Mouse (Mus musculus) hindbrain, embryonic 13.5 days (tissue): Measurements from ENCODE around the gene Arhgap35. TPM values are rescaled to one million over a fixed set of nuclear protein-coding genes. Genes with fewer than 3 reads are reported as not detected.
A peak's percentile ranks its signal among the peaks of the same experiment; 100 is the strongest.

Experiments
- ATAC-seq: fragments of 200-750 bp; cut with Nextera tagmentation; 2 replicates; pipeline ENCODE4 v1.8.0; 2017; ENCODE audit warnings: moderate TSS enrichment; ENCODE audit not compliant: low FRiP score
- H3K27ac ChIP-seq: fragments of 300-500 bp; sonication (generic); 2 replicates; pipeline ENCODE4 v1.5.1; 2015; ENCODE audit warnings: inconsistent platforms, mild to moderate bottlenecking, moderate library complexity
- H3K27me3 ChIP-seq: fragments of 300-500 bp; sonication (generic); 2 replicates; pipeline ENCODE4 v1.6.1; 2015; ENCODE audit warnings: mild to moderate bottlenecking, inconsistent platforms
- H3K36me3 ChIP-seq: fragments of 300-500 bp; sonication (generic); 2 replicates; pipeline ENCODE4 v1.6.1; 2015; ENCODE audit warnings: mild to moderate bottlenecking, inconsistent platforms
- H3K4me1 ChIP-seq: fragments of 300-500 bp; sonication (generic); replicated peaks from 2 replicates; pipeline ENCODE4 v1.6.1; 2015; ENCODE audit warnings: inconsistent platforms
- H3K4me2 ChIP-seq: fragments of 300-500 bp; sonication (generic); 2 replicates; pipeline ENCODE4 v1.6.1; 2015; ENCODE audit warnings: inconsistent platforms, mild to moderate bottlenecking, moderate library complexity
- H3K4me3 ChIP-seq: fragments of 300-500 bp; sonication (generic); 2 replicates; pipeline ENCODE4 v1.5.1; 2015; ENCODE audit warnings: mild to moderate bottlenecking, inconsistent platforms
- H3K9ac ChIP-seq: fragments of 300-500 bp; sonication (generic); 2 replicates; pipeline ENCODE4 v1.6.1; 2015; ENCODE audit warnings: mild to moderate bottlenecking, inconsistent platforms
- H3K9me3 ChIP-seq: fragments of 300-500 bp; sonication (generic); 2 replicates; pipeline ENCODE4 v1.6.1; 2016; ENCODE audit warnings: inconsistent platforms
- WGBS: fragments of 180-500 bp; shearing (Covaris S2); methylation state at CpG from one replicate; pipeline ENCODE4 v1.1.7; 2015; 5-methylcytosine and 5-hydroxymethylcytosine counted together
- polyA plus RNA-seq: library from polyadenylated mRNA; unstranded; fragments of >200 nt; fragmentation: Nextera tagmentation; extraction: Ambion mirVana; gene quantifications from 2 replicates; pipeline ENCODE4 v1.2.1, GENCODE M21; 2015

The Arhgap35 gene
- polyA plus RNA-seq, 1 experiment from 2014 or later: 30.7 TPM

DNA sequence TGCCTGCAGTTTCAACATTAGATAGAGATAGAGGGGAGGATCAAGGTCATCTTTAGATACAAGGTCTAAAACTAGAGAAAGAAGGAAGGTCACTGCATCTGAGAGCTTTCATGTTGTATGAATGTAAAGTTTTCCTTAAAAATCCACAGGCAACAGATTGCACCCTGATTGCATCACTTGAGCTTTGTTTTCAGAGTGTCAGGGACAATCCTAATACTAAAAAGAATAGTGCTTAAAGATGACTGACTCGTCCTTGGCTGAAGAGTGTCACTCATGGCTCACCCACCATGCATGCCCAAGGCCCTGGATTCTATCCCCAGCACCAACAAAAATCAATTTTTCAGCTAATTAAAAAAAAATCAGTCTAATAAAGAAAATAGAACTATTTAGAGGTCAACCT is 23.5 kb downstream of the Arhgap35 start:
- no peaks in the 10 kb centered on the region for H3K27me3 ChIP-seq
- no peak overlapping the region for H3K4me3 ChIP-seq
- H3K4me1 ChIP-seq: peaks cover 10% of the 10 kb centered on the region
- H3K27ac ChIP-seq: no peak overlapping the region
- H3K9me3 ChIP-seq: no peaks in the 10 kb centered on the region
- H3K9ac ChIP-seq: no peak overlapping the region
- WGBS: 79% methylated on average over 1 of the region's 1 CpGs
- H3K4me2 ChIP-seq: no peak overlapping the region
- H3K36me3 ChIP-seq: no peaks in the 10 kb centered on the region; the same call in 1 of the 2 replicates
- no peak for ATAC-seq

DNA sequence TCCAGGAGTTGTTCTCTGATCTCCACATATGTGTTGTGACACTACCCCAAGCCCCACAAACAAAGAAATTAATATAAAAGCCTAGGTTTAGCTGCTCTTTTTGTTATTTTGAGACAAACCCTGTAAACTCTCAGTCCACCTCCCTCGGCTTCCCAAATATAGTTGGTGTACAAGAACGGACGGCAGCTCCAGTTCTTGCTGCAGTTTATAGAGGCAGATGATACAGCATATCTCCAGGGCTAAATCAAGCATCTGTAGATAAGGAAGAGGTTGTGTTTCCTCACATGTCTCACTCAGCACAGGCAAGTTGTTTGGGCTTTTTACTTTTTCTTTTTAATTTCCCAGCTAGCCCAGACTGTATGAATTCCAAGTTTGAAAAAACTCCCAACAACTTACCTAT is 27.1 kb downstream of the Arhgap35 start:
- ATAC-seq: no peak
- no peaks in the 10 kb centered on the region for H3K9me3 ChIP-seq
- H3K4me1 ChIP-seq: peaks cover 42% of the 10 kb centered on the region
- H3K27me3 ChIP-seq: no peaks in the 10 kb centered on the region
- no peak overlapping the region for H3K4me3 ChIP-seq
- H3K27ac ChIP-seq: no peak overlapping the region
- H3K36me3 ChIP-seq: no peaks in the 10 kb centered on the region
- H3K9ac ChIP-seq: no peak overlapping the region
- H3K4me2 ChIP-seq: no peak overlapping the region
- WGBS: 94% methylated on average over 3 of the region's 3 CpGs

DNA sequence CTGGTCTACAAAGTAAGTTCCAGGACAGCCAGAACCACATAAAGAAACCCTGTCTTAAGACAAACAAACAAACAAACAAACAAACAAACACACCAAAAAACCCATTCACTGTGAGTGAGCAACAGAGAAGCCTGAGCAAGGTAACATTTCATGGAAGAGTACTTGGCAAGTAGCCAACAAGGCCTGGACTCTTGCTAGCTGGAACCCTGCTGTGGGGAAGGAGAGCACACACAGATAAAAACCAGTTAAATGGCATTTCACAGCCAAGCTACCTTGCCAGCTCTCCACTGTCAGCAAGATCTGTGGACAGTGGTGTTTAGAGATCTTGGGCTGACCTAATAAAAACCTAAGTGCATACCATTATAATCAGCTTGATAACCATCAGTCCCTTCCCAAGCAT is 30.4 kb downstream of the Arhgap35 start:
- no peak overlapping the region for H3K27ac ChIP-seq
- no peak overlapping the region for H3K4me3 ChIP-seq
- ATAC-seq: no peak
- H3K9ac ChIP-seq: no peak overlapping the region
- H3K4me2 ChIP-seq: no peak overlapping the region
- H3K4me1 ChIP-seq: peaks cover 62% of the 10 kb centered on the region
- no peaks in the 10 kb centered on the region for H3K27me3 ChIP-seq
- H3K9me3 ChIP-seq: no peaks in the 10 kb centered on the region
- no peaks in the 10 kb centered on the region for H3K36me3 ChIP-seq

DNA sequence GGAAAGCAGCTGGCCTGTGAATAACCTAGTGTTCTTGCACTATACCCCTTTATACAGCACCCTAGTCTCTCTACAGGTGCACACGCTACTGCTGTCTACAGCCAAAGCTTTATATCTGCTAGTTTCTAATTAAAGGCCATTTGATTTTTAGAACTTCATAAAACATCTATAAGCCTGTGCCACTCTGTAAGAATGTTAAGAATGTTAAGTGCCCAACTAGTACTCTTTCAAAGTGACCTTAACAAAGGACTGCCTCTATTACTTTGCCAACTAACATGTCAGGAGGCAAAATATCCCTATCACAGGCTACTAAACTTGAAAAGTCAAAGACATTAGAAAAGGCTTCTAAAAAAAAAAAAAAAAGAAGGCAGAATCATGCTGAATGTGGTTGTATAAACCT is 31.0 kb downstream of the Arhgap35 start:
- no peak overlapping the region for H3K27ac ChIP-seq

DNA sequence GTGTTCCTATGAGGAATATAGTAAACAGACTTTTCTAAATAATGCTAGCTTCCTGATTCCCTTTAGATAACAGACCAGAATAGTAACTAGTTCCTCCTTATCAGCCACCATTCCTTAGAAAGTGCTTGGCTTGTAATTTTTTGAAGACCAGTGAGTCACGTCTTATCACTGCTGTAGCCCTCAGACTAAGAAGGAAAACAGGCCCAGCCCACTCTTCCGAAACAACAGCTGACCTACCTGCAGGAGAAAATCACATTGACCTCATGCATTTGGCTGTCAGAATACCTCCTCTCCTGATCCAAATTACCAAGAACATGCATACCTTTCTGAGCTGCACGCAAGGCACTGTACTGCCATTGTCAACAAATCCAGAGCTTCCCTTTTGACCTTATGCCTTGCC is 32.5 kb downstream of the Arhgap35 start:
- H3K27ac ChIP-seq: no peak overlapping the region
- no peak overlapping the region for H3K4me3 ChIP-seq
- H3K27me3 ChIP-seq: no peaks in the 10 kb centered on the region
- H3K9ac ChIP-seq: no peak overlapping the region
- H3K9me3 ChIP-seq: no peaks in the 10 kb centered on the region
- H3K4me1 ChIP-seq: peaks cover 62% of the 10 kb centered on the region
- H3K4me2 ChIP-seq: no peak overlapping the region
- no peaks in the 10 kb centered on the region for H3K36me3 ChIP-seq
- no peak for ATAC-seq
- 85% methylated on average over 3 of the region's 3 CpGs for WGBS

More for the DNA sequence above, 31.0 kb downstream of the Arhgap35 start:
- 92% methylated on average over 1 of the region's 1 CpGs for WGBS
- Histone ChIP-seq H3K4me1 (peaks cover 60% of the 10 kb centered on the region), H3K4me3 (no peak overlapping the region), H3K9me3 (no peaks in the 10 kb centered on the region), H3K27me3 (no peaks in the 10 kb centered on the region), H3K4me2 (no peak overlapping the region), H3K36me3 (no peaks in the 10 kb centered on the region), H3K9ac (no peak overlapping the region)
- no peak for ATAC-seq

DNA sequence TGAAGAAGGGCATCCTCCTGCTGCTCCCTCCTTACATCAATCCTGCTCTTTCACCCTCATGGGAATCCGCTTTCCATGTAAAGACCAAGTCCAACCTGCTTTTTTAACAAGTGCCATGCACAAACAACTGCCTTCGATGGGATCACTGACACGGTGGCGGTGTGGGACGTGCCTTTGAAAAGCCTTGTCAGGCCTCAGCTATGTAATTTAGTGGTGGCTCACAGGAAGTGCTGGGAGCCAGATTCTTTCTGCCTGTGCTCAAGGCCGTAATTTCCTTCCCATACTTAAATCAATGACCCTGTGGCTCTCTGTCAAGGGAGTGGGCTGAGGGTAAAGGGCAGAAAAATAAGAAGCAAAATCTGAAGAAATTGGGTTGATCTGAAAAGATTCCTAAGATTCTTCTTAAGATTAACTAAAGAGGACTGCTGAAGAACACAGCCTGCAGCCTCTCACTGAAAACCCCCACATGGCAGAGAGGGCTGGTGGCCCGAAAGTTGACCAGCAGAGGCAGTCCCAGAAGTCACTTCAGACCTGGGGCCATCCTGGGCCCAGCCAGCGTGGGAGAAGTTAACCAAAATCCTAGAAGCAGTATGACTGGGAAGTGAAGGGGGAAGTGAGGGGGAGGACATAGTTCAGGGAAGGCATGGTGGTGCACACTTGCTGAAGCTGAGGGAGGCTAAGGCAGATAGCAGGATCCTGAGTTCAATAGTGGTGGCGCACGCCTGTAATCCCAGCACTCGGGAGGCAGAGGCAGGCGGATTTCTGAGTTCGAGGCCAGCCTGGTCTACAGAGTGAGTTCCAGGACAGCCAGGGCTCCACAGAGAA is 33.3 kb downstream of the Arhgap35 start:
- H3K27me3 ChIP-seq: no peaks in the 10 kb centered on the region
- peak overlapping the region; percentile 41 for H3K27ac ChIP-seq
- no peak overlapping the region for H3K9ac ChIP-seq

DNA sequence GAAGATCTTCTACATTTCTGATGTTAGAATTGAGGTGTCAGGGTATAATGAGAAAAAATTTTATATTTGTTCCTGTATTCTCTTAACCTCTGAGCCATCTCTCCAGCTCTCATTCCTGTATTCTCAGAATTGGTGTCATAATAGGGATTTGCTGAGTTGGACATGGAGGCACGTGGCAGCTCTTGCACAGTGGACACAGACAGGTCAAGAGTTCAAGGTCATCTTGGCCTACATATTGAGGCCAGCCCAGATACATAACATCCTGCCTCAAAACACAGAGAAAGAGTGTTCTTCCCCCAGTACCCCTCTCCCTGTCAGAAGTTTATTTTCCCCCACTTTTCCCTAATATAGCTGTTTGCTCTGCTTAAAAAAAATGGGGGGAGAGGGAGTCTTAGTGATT is 38.1 kb downstream of the Arhgap35 start:
- Histone ChIP-seq H3K4me3 (no peak overlapping the region), H3K27ac (no peak overlapping the region), H3K9me3 (no peaks in the 10 kb centered on the region), H3K9ac (no peak overlapping the region), H3K27me3 (no peaks in the 10 kb centered on the region), H3K4me1 (peaks cover 36% of the 10 kb centered on the region), H3K4me2 (no peak overlapping the region), H3K36me3 (no peaks in the 10 kb centered on the region)
- ATAC-seq: no peak
- WGBS: 73% methylated on average over 1 of the region's 1 CpGs

More for the DNA sequence above, 33.3 kb downstream of the Arhgap35 start:
- H3K4me1 ChIP-seq: peaks cover 59% of the 10 kb centered on the region
- H3K4me3 ChIP-seq: no peak overlapping the region
- no peak overlapping the region for H3K4me2 ChIP-seq
- no peaks in the 10 kb centered on the region for H3K36me3 ChIP-seq
- H3K9me3 ChIP-seq: no peaks in the 10 kb centered on the region
- no peak for ATAC-seq
- 73% methylated on average over 13 of the region's 13 CpGs for WGBS

DNA sequence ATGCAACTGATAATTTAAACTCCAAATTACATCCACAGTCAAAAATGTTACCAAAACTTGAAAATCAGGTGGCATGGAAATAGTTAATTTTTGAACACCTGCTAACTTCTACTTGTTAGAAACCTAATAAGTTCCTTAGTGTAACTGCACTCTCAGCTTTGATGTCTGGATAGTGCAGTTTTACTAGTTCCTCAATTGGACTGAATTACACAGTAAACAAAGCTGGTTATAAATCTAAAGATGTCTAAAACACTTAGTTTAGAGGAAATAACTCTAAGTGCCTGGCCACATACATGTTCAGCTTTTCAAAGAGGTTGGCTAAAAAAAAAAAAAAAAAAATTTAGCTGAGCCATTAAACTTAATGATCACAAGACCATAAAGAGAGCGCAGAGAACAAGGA is 43.6 kb downstream of the Arhgap35 start:
- H3K27me3 ChIP-seq: no peaks in the 10 kb centered on the region
- peaks cover 16% of the 10 kb centered on the region for H3K4me1 ChIP-seq
- H3K27ac ChIP-seq: no peak overlapping the region
- no peaks in the 10 kb centered on the region for H3K9me3 ChIP-seq
- 100% methylated on average over 1 of the region's 1 CpGs for WGBS
- ATAC-seq: no peak
- no peak overlapping the region for H3K4me2 ChIP-seq
- H3K9ac ChIP-seq: no peak overlapping the region
- no peaks in the 10 kb centered on the region for H3K36me3 ChIP-seq
- no peak overlapping the region for H3K4me3 ChIP-seq

DNA sequence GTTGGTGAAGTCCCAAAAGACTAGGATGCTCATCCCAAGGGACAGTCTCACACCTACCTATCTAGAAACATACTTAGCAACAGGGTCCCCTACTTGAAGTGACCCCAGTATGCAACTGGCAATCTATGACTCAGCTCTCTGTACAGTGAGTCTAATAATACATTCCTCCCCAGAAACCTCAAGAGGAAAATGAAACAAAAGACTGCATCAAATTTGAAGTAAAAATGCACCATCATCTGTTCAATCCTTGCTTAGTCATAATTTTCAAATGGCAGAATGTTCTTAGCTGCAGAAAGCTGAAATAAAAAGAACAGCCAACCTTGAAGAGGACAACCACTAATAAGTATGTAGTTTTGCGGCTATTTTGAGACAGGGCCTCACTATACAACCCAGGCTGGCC is 44.1 kb downstream of the Arhgap35 start:
- H3K27ac ChIP-seq: no peak overlapping the region
- peaks cover 13% of the 10 kb centered on the region for H3K4me1 ChIP-seq
- WGBS: 98% methylated on average over 1 of the region's 1 CpGs
- H3K36me3 ChIP-seq: no peaks in the 10 kb centered on the region
- H3K9ac ChIP-seq: no peak overlapping the region
- H3K27me3 ChIP-seq: no peaks in the 10 kb centered on the region
- no peaks in the 10 kb centered on the region for H3K9me3 ChIP-seq
- no peak overlapping the region for H3K4me2 ChIP-seq
- no peak overlapping the region for H3K4me3 ChIP-seq
- no peak for ATAC-seq

DNA sequence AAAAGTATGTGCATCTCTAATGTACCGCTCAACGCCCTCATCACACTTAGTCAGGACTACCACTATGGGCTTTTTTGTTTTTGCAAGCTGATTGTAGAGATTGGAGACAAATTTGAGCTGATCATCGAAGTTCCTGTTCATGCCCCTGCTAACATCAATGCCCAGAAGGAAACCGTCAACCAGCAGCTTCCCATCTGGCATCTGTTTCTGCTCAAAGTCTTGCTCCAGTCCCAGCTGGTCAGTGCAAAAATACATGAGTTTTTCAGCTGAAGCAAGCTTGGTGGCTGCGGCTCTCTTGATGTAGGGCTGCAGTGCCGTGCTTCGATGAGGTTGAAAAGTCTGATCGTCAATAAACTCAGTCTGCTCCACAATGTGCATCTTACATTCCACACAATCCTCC is 50.3 kb downstream of the Arhgap35 start:
- WGBS: 96% methylated on average over 8 of the region's 8 CpGs
- Histone ChIP-seq H3K9me3 (no peaks in the 10 kb centered on the region), H3K9ac (no peak overlapping the region), H3K36me3 (peaks cover 52% of the 10 kb centered on the region), H3K4me3 (no peak overlapping the region), H3K27me3 (no peaks in the 10 kb centered on the region), H3K27ac (no peak overlapping the region), H3K4me1 (no peaks in the 10 kb centered on the region), H3K4me2 (no peak overlapping the region)
- ATAC-seq: no peak

DNA sequence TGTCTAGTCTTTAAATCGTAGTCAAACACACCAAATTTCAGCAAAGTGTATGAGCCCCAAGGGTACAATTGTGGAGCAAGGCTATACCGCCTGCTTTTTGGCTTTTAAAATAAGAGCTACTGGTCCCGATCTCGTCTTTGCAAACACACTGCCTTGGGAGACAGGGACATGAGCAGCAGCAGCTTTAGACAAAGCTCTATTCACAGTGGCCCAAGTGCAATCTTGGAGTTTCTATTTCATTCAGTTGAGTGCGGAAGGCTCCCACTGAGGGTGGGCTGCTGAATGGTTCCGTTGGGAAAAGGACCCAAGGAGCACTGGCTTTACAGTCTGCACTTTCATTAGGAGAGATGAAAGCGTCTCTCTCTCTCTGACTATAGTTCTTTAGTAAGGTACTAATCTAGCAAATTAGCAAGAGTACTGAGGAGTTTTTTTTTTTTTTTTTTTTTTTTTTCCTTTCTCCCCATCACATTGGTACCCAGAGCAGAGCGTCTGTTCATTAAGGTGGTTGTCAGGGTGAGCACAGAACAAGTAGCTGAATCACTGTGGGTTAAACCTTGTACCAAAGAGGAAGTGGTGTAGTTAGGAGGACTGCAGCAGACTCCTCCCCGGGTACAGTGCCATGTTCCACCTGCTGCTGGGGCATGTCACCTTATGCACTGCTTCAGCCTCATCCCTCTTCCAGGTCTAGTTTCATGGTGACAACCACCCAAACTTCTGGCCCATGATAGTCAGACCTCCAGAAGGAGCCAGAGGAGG is 56.8 kb downstream of the Arhgap35 start:
- WGBS: 57% methylated on average over 9 of the region's 9 CpGs
- Histone ChIP-seq H3K9me3 (no peaks in the 10 kb centered on the region), H3K27me3 (no peaks in the 10 kb centered on the region), H3K36me3 (peaks cover 29% of the 10 kb centered on the region), H3K27ac (peak overlapping the region; percentile 23; the same call in 1 of the 2 replicates), H3K4me1 (peaks cover 46% of the 10 kb centered on the region), H3K9ac (no peak overlapping the region), H3K4me2 (no peak overlapping the region), H3K4me3 (no peak overlapping the region)
- ATAC-seq: no peak

DNA sequence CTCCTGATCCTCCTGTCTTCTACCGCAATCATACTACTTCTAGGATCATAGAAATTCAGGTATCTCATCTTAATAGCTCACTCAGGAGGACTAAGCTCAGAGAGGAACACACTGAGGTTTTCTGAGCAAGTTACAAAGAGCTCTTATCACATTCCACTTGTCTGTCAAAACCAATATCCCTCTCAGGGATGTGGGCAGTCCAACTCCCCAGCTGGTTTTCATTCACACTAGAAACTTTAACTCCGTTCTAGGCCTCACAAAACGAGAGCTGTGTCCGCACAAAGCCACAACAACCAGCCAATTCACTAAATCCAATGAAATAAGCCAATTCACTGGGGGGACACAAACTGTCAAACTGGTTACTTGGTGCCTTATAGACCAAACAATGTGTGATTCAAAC is 57.5 kb downstream of the Arhgap35 start:
- H3K4me3 ChIP-seq: no peak overlapping the region
- H3K9me3 ChIP-seq: no peaks in the 10 kb centered on the region
- H3K9ac ChIP-seq: no peak overlapping the region
- 66% methylated on average over 4 of the region's 4 CpGs for WGBS
- no peaks in the 10 kb centered on the region for H3K27me3 ChIP-seq
- H3K27ac ChIP-seq: peak overlapping the region; percentile 23; the same call in 1 of the 2 replicates
- H3K36me3 ChIP-seq: peaks cover 22% of the 10 kb centered on the region
- ATAC-seq: no peak
- no peak overlapping the region for H3K4me2 ChIP-seq
- H3K4me1 ChIP-seq: peaks cover 46% of the 10 kb centered on the region

DNA sequence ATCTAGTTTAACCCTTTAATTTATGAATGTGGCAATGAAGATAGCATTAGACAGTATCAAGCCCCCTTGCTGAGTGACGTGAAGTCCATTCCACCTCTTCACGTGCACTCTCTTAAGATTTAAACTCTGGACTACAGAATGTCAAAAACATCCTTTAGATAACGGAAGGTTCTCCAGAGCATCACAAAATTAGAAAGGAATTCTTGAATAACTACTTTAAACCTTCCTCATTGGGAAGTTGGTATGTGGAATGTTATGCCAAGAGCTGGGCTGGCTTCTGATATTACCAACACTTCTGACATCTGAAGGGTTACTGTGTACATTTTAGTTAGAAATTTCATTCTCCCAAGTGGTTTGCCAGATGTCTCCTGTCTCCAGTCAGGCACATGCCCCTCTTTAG is 60.6 kb downstream of the Arhgap35 start:
- Histone ChIP-seq H3K4me2 (no peak overlapping the region), H3K36me3 (no peaks in the 10 kb centered on the region), H3K9me3 (no peaks in the 10 kb centered on the region), H3K27me3 (no peaks in the 10 kb centered on the region), H3K9ac (no peak overlapping the region), H3K27ac (no peak overlapping the region), H3K4me1 (peaks cover 46% of the 10 kb centered on the region), H3K4me3 (no peak overlapping the region)
- no peak for ATAC-seq
- 87% methylated on average over 3 of the region's 3 CpGs for WGBS
